Mouse (Mus musculus) heart, adult 2 months (tissue): ENCODE measurements around the gene Minos1. TPM values are rescaled to one million over a fixed set of nuclear protein-coding genes. Genes with fewer than 3 reads are reported as not detected.

ENCODE experiments used
- DNase-seq, 2 experiments: peaks; one replicate each; pipeline ENCODE4 v3.0.0; 2021
- H3K27ac ChIP-seq: fragments of 200-600 bp; 2 replicates; pipeline ENCODE4 v1.8.1; 2022
- H3K27me3 ChIP-seq: fragments of 200-500 bp; 2 replicates; pipeline ENCODE4 v1.6.1; 2012; ENCODE audit warnings: mild to moderate bottlenecking, low read length, inconsistent platforms, mixed read lengths; ENCODE audit not compliant: control insufficient read depth, insufficient read depth
- H3K36me3 ChIP-seq: fragments of 200-500 bp; 2 replicates; pipeline ENCODE4 v1.6.1; 2012; ENCODE audit warnings: low read length, inconsistent platforms; ENCODE audit not compliant: control insufficient read depth, insufficient read depth
- H3K4me1 ChIP-seq: fragments of 200-500 bp; 2 replicates; pipeline ENCODE4 v1.6.1; 2011; ENCODE audit warnings: low read length; ENCODE audit not compliant: control insufficient read depth, insufficient read depth
- H3K4me3 ChIP-seq: fragments of 200-600 bp; 2 replicates; pipeline ENCODE4 v1.8.1; 2022
- H3K79me2 ChIP-seq: fragments of 200-500 bp; replicated peaks from 2 replicates; pipeline ENCODE4 v1.6.1; 2012; ENCODE audit warnings: mild to moderate bottlenecking, inconsistent platforms, low read length, moderate library complexity, mixed read lengths; ENCODE audit not compliant: control insufficient read depth, insufficient read depth
- H3K9ac ChIP-seq: fragments of 200-500 bp; 2 replicates; pipeline ENCODE4 v1.6.1; 2012; ENCODE audit warnings: low read depth, mild to moderate bottlenecking, control low read depth, inconsistent platforms, low read length, mixed read lengths
- CTCF ChIP-seq: fragments of 200-600 bp; IDR thresholded peaks from 2 replicates; pipeline ENCODE4 v1.8.1; 2022; ENCODE audit warnings: antibody characterized with exemption, mild to moderate bottlenecking, moderate library complexity
- EP300 ChIP-seq: fragments of 200-500 bp; IDR thresholded peaks from 2 replicates; pipeline ENCODE4 v1.6.1; 2011; ENCODE audit warnings: low read depth, low read length, control low read depth; ENCODE audit not compliant: insufficient read depth
- POLR2A ChIP-seq: fragments of 200-500 bp; IDR thresholded peaks from 2 replicates; pipeline ENCODE4 v1.6.1; 2011; ENCODE audit warnings: mild to moderate bottlenecking, low read depth, low read length, control low read depth; ENCODE audit not compliant: insufficient read depth
- WGBS: fragments of 180-500 bp; shearing (Covaris S2); methylation state at CpG from one replicate; pipeline ENCODE4 v1.1.7; 2018; 5-methylcytosine and 5-hydroxymethylcytosine counted together
- intact Hi-C: fragments of 180-260 bp; cut with DNase I; formaldehyde crosslinking; loops from one replicate; pipeline ENCODE4 v1.15.1; 2025
- polyA plus RNA-seq: library from polyadenylated mRNA; depleted of rRNA; stranded (reverse); fragments of >200 nt; gene quantifications from 2 replicates; pipeline ENCODE4 v1.2.3, GENCODE M21; 2012
- total RNA-seq, 2 experiments: library from RNA; stranded (reverse); gene quantifications; 2 replicates each; pipeline ENCODE4 v1.2.3; 2021

Minos1 gene
- total and polyA plus RNA-seq, 3 experiments: 203 to 660 (median 586) TPM

DNA sequence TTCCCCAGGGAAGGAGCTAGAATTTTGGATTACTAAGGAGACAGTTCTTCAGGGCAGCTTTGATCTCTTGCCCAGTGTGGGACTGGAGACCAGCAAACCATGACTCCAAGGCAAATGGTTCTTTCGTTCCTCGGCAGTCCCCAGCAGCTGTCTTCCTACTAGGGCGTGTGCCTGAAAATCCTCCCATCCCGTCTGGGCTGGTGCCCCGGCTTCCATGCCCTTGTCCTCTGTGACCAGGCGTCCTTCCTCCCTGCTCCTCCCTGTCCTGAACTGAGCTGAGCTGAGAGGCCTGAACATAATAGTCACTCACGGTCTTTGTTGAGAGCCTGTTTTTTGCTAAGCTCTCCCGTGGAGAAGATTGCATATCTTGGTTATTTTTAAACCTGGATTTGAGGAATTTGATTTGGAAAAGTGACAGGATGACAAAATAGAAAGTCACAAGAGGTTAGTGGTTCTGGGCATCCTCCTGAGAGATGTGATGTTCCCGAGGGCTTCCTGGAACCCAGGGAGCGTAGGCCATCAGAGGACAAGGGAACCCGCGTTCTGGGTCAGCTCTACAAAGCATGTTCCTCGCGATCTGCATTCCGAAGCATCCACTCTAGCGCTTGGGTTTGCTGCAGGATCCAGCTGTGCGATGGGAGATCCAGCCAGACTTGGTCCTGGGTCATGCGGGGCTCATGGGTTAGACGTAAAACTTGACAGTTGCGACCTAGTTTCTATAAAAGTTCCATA is 23.8 kb upstream of the Minos1 start:
- Histone ChIP-seq H3K79me2 (no peaks in the 10 kb centered on the region), H3K36me3 (no peaks in the 10 kb centered on the region), H3K9ac (peak overlapping the region; percentile 7; the same call in 1 of the 2 replicates), H3K27ac (peak overlapping the region; percentile 77), H3K27me3 (no peaks in the 10 kb centered on the region), H3K4me3 (no peak overlapping the region), H3K4me1 (peaks cover 6% of the 10 kb centered on the region)
- peak; percentile 73 to 79 for DNase-seq
- WGBS: 26% methylated on average over 20 of the region's 20 CpGs
- intact Hi-C loops: loop anchor here (5.0 kb wide), 1 partner anchor 38 kb away; the partner anchor contains the start of gene Capzb
- TF ChIP-seq CTCF (no peak), EP300 (peak; percentile 86), POLR2A (peak; percentile 43)

- H3K4me3 ChIP-seq: no peak overlapping the region
- H3K4me1 ChIP-seq: peaks cover 8% of the 10 kb centered on the region
- intact Hi-C loops: loop anchor here (5.0 kb wide), 1 partner anchor 41 kb away; the partner anchor contains the start of gene Capzb
- no peaks in the 10 kb centered on the region for H3K36me3 ChIP-seq
- no peak overlapping the region for H3K9ac ChIP-seq
- no peak for TF ChIP-seq EP300
- TF ChIP-seq CTCF: peak; percentile 53
- H3K27me3 ChIP-seq: no peaks in the 10 kb centered on the region
- DNase-seq: no peak
- 73% methylated on average over 6 of the region's 6 CpGs for WGBS
- no peaks in the 10 kb centered on the region for H3K79me2 ChIP-seq
- no peak overlapping the region for H3K27ac ChIP-seq
Measured at GRCm38 (mm10) chr4:139151370-139151769, 20.5 kb upstream of the Minos1 start.

DNA sequence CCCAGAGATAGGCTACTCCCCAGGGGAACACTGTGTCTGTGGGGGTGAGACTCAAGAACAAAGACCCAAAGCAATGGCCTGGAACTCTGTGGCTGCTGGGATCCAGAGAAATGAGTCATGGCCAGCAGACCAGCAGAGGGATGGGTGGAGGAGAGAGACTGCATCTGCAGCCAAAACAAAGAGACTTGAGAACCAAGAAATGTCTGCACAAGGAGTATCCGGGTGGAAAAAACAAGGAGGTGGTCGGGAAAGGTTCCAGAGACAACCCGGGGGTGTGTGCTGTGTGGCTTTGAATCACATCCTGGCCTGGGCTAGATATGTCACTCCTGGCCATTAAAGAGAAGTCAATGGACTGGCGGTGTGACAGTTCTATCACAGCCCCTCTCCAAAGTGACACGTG is 15.8 kb upstream of the Minos1 start:
- peak; percentile 54 to 80 for DNase-seq
- no peaks in the 10 kb centered on the region for H3K36me3 ChIP-seq
- H3K79me2 ChIP-seq: no peaks in the 10 kb centered on the region
- no peak overlapping the region for H3K4me3 ChIP-seq
- 34% methylated on average over 5 of the region's 5 CpGs for WGBS
- intact Hi-C loops: loop anchor here (5.0 kb wide), 1 partner anchor 36 kb away; no protein-coding TSS in a partner anchor
- TF ChIP-seq EP300: peak; percentile 74
- 0 out of 2 replicates have a peak, but pooled peaks have one; percentile 5 for TF ChIP-seq CTCF
- TF ChIP-seq POLR2A: no peak
- peaks cover 5% of the 10 kb centered on the region for H3K4me1 ChIP-seq
- no peak overlapping the region for H3K9ac ChIP-seq
- no peaks in the 10 kb centered on the region for H3K27me3 ChIP-seq
- H3K27ac ChIP-seq: peak overlapping the region; percentile 20

DNA sequence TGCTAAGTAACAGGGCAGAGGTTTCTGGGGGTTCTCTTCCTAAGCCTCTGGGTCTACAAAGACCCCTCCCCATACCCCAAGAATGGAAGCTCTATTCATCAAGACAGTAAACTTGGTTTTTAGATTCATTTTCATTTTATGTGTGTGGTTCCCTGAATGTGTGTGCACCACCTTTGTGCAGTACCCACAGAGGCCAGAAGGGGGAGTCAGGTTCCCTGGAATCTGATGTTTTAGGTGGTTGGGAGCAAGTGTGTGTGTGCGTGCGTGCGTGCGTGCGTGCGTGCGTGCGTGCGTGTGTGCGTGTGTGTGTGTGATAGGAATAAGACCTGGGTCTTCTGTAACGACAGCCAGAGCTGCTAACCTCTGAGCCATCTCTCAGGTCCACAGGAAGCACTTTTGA is 14.2 kb upstream of the Minos1 start:
- H3K4me1 ChIP-seq: peaks cover 5% of the 10 kb centered on the region
- WGBS: 93% methylated on average over 11 of the region's 11 CpGs
- no peak overlapping the region for H3K9ac ChIP-seq
- no peak for TF ChIP-seq POLR2A
- TF ChIP-seq CTCF: peak; percentile 48
- H3K79me2 ChIP-seq: no peaks in the 10 kb centered on the region
- no peak overlapping the region for H3K4me3 ChIP-seq
- H3K27me3 ChIP-seq: no peaks in the 10 kb centered on the region
- no peak overlapping the region for H3K27ac ChIP-seq
- H3K36me3 ChIP-seq: no peaks in the 10 kb centered on the region
- no peak for DNase-seq
- intact Hi-C loops: loop anchor here (5.0 kb wide), 1 partner anchor 37 kb away; no protein-coding TSS in a partner anchor

GRCm38 (mm10) chr4:139144577-139144976 is 13.7 kb upstream of the Minos1 start:
- Histone ChIP-seq H3K27ac (no peak overlapping the region), H3K27me3 (no peaks in the 10 kb centered on the region), H3K4me1 (peaks cover 5% of the 10 kb centered on the region), H3K36me3 (no peaks in the 10 kb centered on the region), H3K79me2 (no peaks in the 10 kb centered on the region), H3K9ac (no peak overlapping the region), H3K4me3 (no peak overlapping the region)
- DNase-seq: no peak
- intact Hi-C loops: no loop called here
- 96% methylated on average over 4 of the region's 4 CpGs for WGBS
- TF ChIP-seq POLR2A (no peak), CTCF (no peak), EP300 (no peak)

DNA sequence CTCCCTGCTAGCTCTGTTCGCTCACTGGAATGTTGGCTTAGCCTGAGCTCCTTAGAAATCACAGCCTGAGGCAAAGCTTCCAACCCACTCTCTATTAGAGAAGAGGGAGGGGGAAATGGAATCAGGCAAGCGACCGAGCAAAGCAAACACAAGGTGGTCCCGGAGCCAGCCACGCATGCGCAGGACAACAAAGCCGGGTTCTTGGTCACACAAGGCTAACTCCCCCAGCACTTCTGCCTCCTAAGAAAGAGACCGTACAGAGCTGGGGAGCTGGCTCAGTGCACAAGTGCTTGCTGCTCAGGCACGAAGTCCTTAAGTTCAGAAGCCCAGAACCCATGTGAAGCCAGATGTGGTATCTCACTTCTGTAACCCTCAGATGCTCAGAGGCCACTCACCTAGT is 12.1 kb upstream of the Minos1 start:
- Histone ChIP-seq H3K9ac (no peak overlapping the region), H3K27ac (no peak overlapping the region), H3K27me3 (no peaks in the 10 kb centered on the region), H3K4me1 (peaks cover 5% of the 10 kb centered on the region), H3K79me2 (no peaks in the 10 kb centered on the region), H3K36me3 (no peaks in the 10 kb centered on the region), H3K4me3 (no peak overlapping the region)
- DNase-seq: no peak
- intact Hi-C loops: no loop called here
- TF ChIP-seq POLR2A (no peak), EP300 (no peak), CTCF (no peak)
- 72% methylated on average over 9 of the region's 9 CpGs for WGBS
